Mouse (Mus musculus) thymus, adult 2 months (tissue): ENCODE data around the gene Hist1h3f. TPM values are rescaled to one million over a fixed set of nuclear protein-coding genes. Genes with fewer than 3 reads are reported as not detected.
"Not testable (repeated sequence)": the region's sequence is repeated elsewhere in the genome, so short reads cannot be mapped to it uniquely, and the experiment has no call there.

Source experiments
- DNase-seq: peaks from one replicate; pipeline ENCODE4 v3.0.0; 2021
- H3K27ac ChIP-seq: fragments of 200-500 bp; 2 replicates; pipeline ENCODE4 v1.5.1; 2012; ENCODE audit warnings: low read length, control low read depth; ENCODE audit not compliant: control insufficient read depth, insufficient read depth
- H3K27me3 ChIP-seq: fragments of 200-500 bp; 2 replicates; pipeline ENCODE4 v1.6.1; 2012; ENCODE audit warnings: mild to moderate bottlenecking, low read length, moderate library complexity, mixed read lengths; ENCODE audit not compliant: control insufficient read depth, insufficient read depth
- H3K36me3 ChIP-seq: fragments of 200-500 bp; 2 replicates; pipeline ENCODE4 v1.6.1; 2012; ENCODE audit warnings: mild to moderate bottlenecking, low read length, moderate library complexity; ENCODE audit not compliant: control insufficient read depth, insufficient read depth
- H3K4me1 ChIP-seq: fragments of 200-500 bp; replicated peaks from 2 replicates; pipeline ENCODE4 v1.6.1; 2012; ENCODE audit warnings: low read length; ENCODE audit not compliant: control insufficient read depth, insufficient read depth
- H3K4me3 ChIP-seq: fragments of 200-500 bp; 2 replicates; pipeline ENCODE4 v1.5.1; 2012; ENCODE audit warnings: mild to moderate bottlenecking, low read length, control low read depth, moderate library complexity; ENCODE audit not compliant: control insufficient read depth, insufficient read depth
- CTCF ChIP-seq: fragments of 200-500 bp; IDR thresholded peaks from 2 replicates; pipeline ENCODE4 v1.5.1; 2012; ENCODE audit warnings: mild to moderate bottlenecking, control low read depth, low read length, moderate library complexity, borderline replicate concordance; ENCODE audit not compliant: control insufficient read depth, poor library complexity, insufficient read depth; ENCODE audit errors: extremely low read depth
- POLR2A ChIP-seq: fragments of 200-500 bp; IDR thresholded peaks from 2 replicates; pipeline ENCODE4 v1.6.1; 2012; ENCODE audit warnings: mild to moderate bottlenecking, low read length, control low read depth, moderate library complexity; ENCODE audit not compliant: control insufficient read depth, poor library complexity, insufficient read depth; ENCODE audit errors: extremely low read depth
- WGBS: fragments of 180-500 bp; shearing (Covaris S2); methylation state at CpG from one replicate; pipeline ENCODE4 v1.1.7; 2018; 5-methylcytosine and 5-hydroxymethylcytosine counted together
- polyA plus RNA-seq: library from polyadenylated mRNA; depleted of rRNA; stranded (reverse); fragments of >200 nt; gene quantifications from 2 replicates; pipeline ENCODE4 v1.2.3, GENCODE M21; 2012

Hist1h3f gene
- polyA plus RNA-seq, 1 experiment, result 72.3 TPM

DNA sequence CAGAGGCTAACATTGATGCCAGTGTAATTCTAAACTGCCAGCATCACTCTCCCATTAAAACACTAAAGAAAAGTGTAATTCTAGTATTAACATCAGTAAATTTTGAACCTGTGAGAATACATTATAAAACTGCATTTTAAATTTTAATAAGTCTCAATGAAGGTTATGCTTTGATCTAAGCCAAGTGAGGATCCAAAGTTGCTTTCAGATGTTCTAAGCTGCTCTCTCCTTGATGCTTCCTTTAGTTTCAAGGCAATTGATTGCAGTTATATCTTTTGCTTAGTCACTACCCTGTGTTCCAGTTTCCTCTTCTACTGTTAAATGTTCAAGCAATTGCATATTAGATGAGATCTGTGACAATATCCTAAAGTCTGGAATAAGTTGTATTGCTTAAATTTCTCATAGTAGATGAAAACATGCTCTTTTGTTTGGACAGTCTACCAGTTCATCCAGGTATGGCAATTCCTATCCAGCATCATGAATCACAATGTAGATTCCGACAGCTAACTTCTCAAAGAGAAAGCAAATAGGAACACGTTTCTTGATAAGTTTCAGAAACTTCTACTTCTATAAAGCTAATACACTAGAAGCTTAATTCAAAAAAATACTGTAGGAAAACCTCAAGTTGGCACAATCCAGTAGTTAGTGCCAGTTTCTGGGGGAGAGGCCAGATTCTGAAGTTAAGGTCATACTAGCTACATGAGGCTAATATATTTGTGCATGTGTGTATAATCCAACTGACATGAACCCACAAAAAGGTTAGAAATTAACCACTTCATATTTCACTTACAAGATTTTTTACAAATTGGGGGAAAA, 28.6 kb downstream of the Hist1h3f start:
- no peak for DNase-seq
- H3K27ac ChIP-seq, result no peak overlapping the region

GRCm38 (mm10) chr13:23573034-23573897, 29.4 kb downstream of the Hist1h3f start:
- H3K27me3 ChIP-seq, H3K36me3 ChIP-seq, DNase-seq, H3K4me1 ChIP-seq: not testable (repeated sequence)
- 5% methylated on average over 20 of the region's 20 CpGs for WGBS
- Histone ChIP-seq H3K27ac (peak overlapping the region; percentile 93), H3K4me3 (peak overlapping the region; percentile 55)

More for the DNA sequence above, 28.6 kb downstream of the Hist1h3f start:
- H3K36me3 ChIP-seq, result no peaks in the 10 kb centered on the region
- H3K4me1 ChIP-seq, result peaks cover 3% of the 10 kb centered on the region
- H3K27me3 ChIP-seq, result no peaks in the 10 kb centered on the region
- 31% methylated on average over 2 of the region's 2 CpGs for WGBS
- H3K4me3 ChIP-seq, result no peak overlapping the region
- TF ChIP-seq CTCF, result no peak
- no peak for TF ChIP-seq POLR2A

GRCm38 (mm10) chr13:23573898-23574524, 30.2 kb downstream of the Hist1h3f start, which contains the start of the genes Hist1h2bf and Hist1h2ad:
Gene Hist1h2bf (minus strand): TSS chr13:23574196.
Gene Hist1h2ad (plus strand): TSS chr13:23574381.
- Histone ChIP-seq H3K27ac (peak within 1 kb of the TSS; percentile 94), H3K4me3 (peak within 1 kb of the TSS; percentile 55)
- not testable (repeated sequence) for H3K36me3 ChIP-seq, H3K4me1 ChIP-seq, H3K27me3 ChIP-seq
- 0% methylated on average over 40 of the region's 42 CpGs for WGBS
- peak; percentile 24; the same call in 1 of the 2 replicates for TF ChIP-seq POLR2A
- DNase-seq, result peak; percentile 89

DNA sequence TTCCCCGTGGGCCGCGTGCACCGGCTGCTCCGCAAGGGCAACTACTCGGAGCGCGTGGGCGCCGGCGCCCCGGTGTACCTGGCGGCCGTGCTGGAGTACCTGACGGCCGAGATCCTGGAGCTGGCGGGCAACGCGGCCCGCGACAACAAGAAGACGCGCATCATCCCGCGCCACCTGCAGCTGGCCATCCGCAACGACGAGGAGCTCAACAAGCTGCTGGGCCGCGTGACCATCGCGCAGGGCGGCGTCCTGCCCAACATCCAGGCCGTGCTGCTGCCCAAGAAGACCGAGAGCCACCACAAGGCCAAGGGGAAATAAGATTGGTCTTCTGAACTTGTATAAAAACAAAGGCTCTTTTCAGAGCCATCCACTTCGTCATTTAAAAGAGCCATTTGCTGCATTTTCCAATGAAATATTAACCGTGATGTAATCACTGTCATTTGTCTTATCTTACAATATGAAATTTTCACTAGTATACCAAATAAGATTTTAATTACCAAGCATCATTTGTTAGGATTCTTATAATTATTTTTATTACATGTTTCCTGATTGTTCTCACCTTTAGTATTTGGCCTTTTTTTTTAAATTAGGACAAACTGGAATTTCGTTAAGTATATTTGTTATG, 30.8 kb downstream of the Hist1h3f start:
- not testable (repeated sequence) for H3K27me3 ChIP-seq, H3K36me3 ChIP-seq, DNase-seq, H3K4me1 ChIP-seq
- Histone ChIP-seq H3K4me3 (peak overlapping the region; percentile 47), H3K27ac (peak overlapping the region; percentile 94)
- under 1% methylated on average over 13 of the region's 39 CpGs for WGBS

DNA sequence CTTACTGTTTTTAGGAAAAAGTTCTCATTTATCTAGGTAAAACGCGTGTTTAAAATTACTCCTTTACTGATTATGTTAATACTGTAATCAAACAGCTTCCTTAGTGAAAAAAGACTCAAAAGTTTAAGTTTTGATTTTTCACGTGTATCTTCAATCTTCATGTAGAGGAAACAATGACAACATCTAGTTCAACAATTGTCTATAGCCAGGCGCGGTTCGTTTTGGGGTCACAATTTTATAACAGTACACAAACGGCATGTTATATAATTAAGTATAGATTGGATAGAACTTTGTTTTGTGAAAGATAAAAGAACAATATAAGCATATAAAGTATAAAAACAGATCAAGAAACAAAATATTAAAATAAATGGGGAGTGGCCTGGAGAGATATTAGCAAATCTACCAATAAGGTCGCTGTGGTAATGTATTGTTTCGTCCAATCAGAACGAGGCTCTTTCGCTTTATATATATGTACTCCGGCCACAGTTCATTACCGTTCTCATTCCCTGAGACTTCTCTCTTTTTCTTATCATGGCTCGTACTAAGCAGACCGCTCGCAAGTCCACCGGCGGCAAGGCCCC, 31.5 kb downstream of the Hist1h3f start, which contains the start of gene Hist1h3d:
Gene Hist1h3d, plus strand, starts transcription at position 493 of the 581 bp plus-strand sequence.
- no peak for DNase-seq
- H3K36me3 ChIP-seq, result no peaks in the 10 kb centered on the region
- H3K4me1 ChIP-seq, result peaks cover 3% of the 10 kb centered on the region
- H3K4me3 ChIP-seq, result peak within 1 kb of the TSS; percentile 47
- no peaks in the 10 kb centered on the region for H3K27me3 ChIP-seq
- no peak for TF ChIP-seq CTCF
- TF ChIP-seq POLR2A, result no peak
- WGBS, result under 1% methylated on average over 18 of the region's 18 CpGs
- peak within 1 kb of the TSS; percentile 94 for H3K27ac ChIP-seq

DNA sequence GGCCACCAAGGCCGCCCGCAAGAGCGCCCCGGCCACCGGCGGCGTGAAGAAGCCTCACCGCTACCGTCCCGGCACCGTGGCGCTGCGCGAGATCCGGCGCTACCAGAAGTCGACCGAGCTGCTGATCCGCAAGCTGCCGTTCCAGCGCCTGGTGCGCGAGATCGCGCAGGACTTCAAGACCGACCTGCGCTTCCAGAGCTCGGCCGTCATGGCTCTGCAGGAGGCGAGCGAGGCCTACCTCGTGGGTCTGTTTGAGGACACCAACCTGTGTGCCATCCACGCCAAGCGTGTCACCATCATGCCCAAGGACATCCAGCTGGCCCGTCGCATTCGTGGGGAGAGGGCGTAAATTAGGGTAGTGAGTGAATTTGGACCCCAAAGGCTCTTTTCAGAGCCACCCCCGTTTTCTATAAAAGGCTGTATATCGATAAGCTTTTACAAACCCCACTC, 32.0 kb downstream of the Hist1h3f start:
- H3K4me3 ChIP-seq, result peak overlapping the region; percentile 43
- H3K27ac ChIP-seq, result peak overlapping the region; percentile 49
- not testable (repeated sequence) for H3K36me3 ChIP-seq, H3K27me3 ChIP-seq, DNase-seq, H3K4me1 ChIP-seq
- WGBS, result 1% methylated on average over 17 of the region's 40 CpGs
